Mouse (Mus musculus) right cerebral cortex, postnatal 4 days (tissue): ENCODE data around the gene Krtap5-1.
"Not testable (repeated sequence)": the region's sequence is repeated elsewhere in the genome, so short reads cannot be mapped to it uniquely, and the experiment has no call there.

ENCODE experiments used
- DNase-seq: peaks from one replicate; pipeline ENCODE4 v3.0.0-alpha.2; 2022

Krtap5-1 gene

DNA sequence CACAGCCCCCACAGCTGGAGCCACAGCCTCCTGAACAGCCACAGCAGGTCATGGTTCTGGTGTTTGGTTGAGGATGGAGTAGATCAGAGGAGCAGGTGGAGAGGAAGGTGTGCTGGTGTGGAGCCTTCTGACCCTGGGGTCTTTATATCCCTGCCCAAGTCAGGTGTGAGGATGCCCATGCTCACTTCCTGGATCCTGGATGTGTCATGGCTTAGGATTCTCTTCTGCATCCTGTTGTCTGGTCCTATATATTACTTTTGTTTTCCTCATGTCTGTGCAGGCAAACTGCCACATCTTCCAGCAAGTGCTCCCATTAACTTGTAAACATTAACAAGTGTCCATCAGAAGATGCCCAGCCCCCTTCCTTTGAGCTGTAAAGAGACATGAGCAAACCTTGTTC, at the start of gene Krtap5-1:
Krtap5-1 (minus strand) TSS at position 101 of the 400 bp plus-strand sequence.
- not testable (repeated sequence) for DNase-seq

DNA sequence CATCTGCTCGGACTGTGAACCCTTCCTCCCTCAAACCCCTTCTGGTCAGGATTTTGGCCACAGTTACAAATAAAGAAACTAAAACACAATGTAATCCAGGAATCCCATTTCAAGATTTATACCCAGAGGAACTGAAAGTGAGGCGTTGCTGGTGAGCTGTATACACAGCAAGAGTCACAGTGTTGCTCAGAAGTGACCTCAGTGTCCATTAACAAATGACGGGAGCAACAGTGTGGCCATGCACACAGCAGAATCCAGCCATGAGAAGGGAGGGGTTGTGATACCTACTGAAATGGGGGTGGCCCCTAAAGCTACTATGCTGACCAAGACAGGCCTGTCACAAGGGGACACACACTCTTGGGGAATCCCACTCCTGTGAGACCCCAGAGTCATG, 45.3 kb upstream of the Krtap5-1 start:
- DNase-seq = no peak

- DNase-seq = no peak
These were observed 44.8 kb upstream of the Krtap5-1 start for GRCm38 (mm10) chr7:142341564-142342246.

DNA sequence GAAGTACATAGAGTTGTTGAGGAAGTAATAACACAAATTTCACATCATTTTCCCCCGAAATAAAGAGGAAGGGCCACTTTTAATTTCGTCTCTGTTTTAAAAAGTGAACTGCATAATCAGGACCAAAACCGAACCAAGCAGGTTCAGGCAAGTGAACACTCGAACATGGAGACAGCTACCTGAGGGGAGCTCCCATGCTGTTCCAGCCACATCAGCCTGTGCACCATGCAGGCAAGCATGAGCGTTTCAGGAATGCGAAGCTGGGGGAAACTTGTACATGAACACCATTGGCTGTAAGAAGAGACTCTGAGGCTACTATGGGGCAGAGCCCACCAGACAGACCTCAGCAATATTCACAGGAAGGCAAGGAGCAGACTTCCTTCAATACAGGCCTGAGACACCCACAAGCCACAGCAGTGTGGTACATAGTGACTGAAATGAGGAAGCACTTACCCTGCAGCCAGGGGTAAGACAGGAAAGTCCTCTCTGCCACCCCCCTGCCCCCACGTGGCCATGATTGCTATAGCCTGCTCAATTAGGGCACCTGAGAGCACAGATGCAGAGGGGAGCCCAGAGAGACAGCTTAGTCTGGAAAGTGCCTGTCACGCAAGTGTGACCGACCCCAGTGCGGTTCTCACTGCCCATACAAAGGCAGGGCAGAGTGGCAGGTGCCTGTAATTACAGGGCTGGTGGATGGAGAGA, 43.5 kb upstream of the Krtap5-1 start:
- no peak for DNase-seq

GRCm38 (mm10) chr7:142335151-142335550, 38.2 kb upstream of the Krtap5-1 start:
- peak; percentile 51 for DNase-seq

GRCm38 (mm10) chr7:142334246-142334645, 37.3 kb upstream of the Krtap5-1 start:
- peak; percentile 98 for DNase-seq

GRCm38 (mm10) chr7:142332741-142333140, 35.8 kb upstream of the Krtap5-1 start:
- not testable (repeated sequence) for DNase-seq

DNA sequence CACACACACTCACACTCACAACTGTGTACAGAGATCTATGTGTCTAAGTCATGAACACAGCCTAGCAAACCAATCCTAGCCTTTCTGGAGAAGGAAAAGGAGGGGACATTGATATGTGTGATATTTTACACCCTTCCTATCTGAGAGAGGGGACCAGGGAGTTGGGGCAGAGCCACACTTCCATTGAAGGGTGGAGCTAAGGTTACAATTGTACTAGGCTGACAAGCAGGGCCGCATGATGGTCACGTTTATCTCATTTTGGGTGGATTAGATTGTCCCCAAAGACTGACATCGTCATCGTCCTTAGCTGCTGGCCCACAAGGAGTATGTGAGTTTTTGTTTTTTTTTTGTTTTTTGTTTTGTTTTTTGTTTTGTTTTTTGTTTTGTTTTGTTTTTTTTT, 34.4 kb upstream of the Krtap5-1 start:
- DNase-seq = no peak

DNA sequence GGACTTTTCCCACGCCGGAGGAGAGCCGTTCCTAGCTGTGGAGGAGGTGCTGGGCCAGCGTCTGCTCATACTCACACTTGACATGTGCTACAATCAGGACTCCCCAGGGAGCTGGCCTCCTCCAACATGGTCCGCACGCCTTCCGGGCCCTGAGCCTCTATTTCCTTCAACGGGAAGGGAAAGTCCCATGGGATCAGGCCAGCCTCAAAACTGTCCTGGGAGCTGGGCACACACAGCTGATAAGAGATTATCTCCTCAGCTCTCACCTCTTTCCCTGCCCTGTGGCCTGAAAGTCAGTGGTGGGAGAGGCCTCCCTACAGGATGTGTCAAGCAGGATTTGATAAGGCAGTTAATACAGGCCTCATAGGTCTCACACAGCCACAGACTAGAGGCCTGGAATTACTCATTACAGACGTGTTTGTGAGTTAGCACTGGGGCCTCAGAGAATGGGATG, 33.4 kb upstream of the Krtap5-1 start:
- no peak for DNase-seq

DNA sequence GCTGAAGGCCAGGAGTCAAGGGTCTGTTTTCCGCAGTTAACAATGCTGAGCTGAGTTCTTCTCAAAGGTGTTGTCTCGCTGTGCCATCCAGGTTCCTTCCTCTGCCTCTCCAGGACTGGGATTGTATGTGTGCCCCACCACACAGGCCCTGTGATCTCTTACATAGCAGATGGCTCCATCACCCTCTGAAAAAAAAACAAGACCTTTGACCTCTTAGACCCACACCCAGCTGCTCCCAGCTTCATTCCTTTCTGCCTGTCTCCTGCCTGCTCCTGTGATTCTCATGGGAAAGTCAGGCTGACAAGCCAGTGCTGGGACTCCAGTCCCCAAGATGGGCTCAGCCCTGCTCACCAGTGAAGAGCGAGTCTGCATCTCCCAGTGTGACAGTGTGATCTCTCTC, 31.6 kb upstream of the Krtap5-1 start:
- DNase-seq = no peak

DNA sequence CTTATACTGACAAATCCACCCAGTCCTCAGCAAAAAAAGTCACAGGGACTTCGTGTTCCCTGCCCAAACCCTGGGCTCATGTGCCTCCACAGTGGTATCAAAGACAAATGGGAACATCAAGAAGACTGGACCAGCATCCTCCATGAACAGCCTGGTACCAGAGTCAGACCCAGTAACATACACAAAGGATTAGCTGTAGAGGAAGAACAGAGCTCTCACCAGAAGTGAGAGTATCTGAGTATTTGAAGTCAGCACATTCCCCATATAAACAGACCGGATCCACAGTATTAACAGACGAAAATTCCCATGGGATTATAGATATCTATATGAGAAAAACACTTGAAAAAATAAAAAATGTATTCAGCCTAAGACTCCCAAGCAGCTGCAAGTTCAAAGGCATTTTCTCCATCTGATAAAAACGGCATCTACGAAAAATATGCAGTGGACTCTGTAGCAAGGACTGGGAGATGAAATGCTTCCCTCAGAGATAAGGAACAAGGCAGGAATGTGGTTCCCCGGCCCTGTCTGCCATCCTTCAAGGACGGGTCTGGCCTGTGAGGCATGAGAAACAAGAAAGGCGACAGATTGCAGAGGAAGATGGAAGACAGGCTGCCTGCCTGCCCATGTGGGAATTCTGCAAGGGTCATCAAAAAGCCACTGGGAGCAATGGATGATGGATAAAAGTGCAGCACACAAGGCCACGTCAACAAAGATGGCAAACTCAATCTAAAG, 30.0 kb upstream of the Krtap5-1 start:
- no peak for DNase-seq

DNA sequence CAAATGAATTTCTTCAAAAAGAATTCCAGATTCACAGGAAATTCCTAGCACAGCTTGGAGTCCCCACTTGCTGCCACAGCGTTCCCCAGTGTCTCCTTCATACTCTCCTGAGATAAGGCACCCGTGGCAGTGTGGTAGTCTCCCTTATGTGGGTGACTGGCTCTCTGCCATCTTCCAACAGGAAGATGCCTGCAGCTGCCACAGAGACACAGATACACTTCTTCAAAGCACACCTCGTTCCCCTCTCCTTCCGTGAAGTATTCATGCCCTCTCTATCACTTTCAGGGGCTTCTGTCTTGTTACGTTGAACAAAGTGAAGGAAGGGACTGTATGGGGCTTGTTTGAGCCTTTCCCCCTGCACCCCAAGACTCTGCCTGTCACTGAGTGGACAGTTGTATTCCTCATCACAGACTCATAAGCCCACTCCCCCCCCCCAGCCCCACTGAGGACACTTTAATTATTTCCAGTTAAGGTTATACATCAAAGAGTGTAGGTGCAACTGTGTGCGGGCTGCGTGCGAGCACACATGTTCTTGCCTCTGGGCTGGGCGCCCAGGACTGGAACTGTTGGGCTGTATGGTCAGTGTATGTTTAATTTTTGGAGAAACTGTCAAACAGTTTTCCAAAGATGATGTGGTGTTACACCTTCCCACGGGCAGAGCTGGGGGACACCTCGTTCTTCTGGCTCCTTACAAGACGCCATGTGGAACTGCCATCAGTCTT, 26.6 kb upstream of the Krtap5-1 start:
- no peak for DNase-seq

DNA sequence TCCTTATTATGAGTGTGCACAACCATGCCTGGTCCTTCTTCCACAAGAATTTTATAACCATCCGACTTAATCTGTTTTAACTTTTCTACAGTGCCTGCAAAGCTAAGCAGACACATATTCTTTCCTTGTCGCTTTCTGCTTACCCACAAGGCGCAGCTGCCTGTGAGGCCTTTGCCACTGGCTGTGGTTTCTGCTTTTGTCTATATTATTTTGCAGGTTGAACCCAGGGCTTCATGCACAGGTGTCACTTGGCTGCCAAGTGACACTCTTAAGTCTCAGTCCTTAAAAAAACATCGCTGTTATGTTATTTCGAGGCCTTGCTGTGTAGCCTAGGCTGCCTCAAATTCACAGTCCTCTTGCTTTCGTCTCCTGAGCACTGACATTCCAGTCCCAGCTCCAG, 25.7 kb upstream of the Krtap5-1 start:
- no peak for DNase-seq

GRCm38 (mm10) chr7:142321637-142322306, 24.9 kb upstream of the Krtap5-1 start:
- not testable (repeated sequence) for DNase-seq

DNA sequence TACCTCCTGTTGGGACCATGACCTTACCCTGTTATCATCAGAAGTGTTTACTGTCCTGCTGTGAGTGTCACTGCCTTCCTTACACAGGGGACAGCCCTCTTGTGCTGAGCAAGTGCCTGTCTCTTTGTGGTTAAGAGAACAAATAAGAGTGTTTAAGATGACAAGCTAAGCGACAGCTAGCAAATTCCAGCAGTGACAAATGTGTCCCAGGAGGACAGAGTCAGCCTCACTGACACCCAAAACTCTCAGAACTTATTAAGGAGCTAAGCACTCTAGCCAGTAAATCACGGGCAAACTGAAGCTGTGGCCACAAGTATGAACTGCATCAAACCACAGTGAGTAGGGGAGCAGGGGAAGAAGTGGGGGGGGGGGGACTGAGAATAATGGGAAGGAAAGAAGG, 24.0 kb upstream of the Krtap5-1 start:
- DNase-seq = no peak

- no peak for DNase-seq
These were observed 22.2 kb upstream of the Krtap5-1 start for GRCm38 (mm10) chr7:142319124-142319523.

DNA sequence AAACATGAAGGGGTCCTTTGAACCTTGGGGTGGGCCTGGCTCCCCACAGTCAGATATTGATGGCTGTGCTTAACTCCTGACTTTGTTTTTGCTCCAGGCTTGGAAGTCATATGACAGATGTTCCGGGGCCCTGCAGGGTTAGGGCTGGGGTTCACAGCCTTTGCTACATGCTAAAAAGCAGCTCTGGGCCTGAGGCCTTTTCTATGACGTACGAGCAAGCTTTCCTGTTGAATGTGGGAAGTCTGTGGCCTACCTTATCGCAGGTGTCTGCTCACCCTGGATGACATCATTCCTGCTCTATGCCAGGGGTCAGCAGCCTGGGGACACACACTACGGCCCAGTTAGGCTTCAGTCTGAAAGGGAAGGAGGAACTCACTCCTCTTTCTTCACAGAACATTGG, 20.3 kb upstream of the Krtap5-1 start:
- no peak for DNase-seq

- peak; percentile 41 for DNase-seq
These were observed 19.6 kb upstream of the Krtap5-1 start for GRCm38 (mm10) chr7:142316558-142316957.

GRCm38 (mm10) chr7:142314600-142315285, 17.8 kb upstream of the Krtap5-1 start:
- DNase-seq = no peak

GRCm38 (mm10) chr7:142303929-142304328, 7.0 kb upstream of the Krtap5-1 start:
- DNase-seq = not testable (repeated sequence)

DNA sequence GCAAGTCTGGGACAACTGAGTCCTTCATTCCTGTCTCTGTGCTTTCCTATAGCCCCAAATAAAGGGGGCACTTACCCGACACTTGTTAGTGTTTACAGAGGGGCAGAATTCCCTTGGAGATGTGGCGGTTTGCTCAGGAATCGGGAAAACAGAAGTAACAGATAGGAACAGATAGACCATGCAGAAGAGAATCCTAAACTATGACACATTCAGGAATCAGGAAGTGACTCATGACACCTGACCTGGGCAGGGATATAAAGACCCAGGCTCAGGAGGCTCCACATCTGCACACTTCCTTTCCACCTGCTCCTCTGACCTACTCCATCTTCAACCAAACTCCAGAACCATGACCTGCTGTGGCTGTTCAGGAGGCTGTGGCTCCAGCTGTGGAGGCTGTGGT, 6.3 kb upstream of the Krtap5-1 start, which contains the start of gene Krtap5-4:
Krtap5-4 (plus strand) TSS at position 301 of the 400 bp plus-strand sequence.
- DNase-seq = no peak

GRCm38 (mm10) chr7:142296108-142296507, 810 bp downstream of the Krtap5-1 start:
- not testable (repeated sequence) for DNase-seq
